Mouse (Mus musculus) ES-Bruce4 (cell line): Measurements from ENCODE around the gene Phf11b. TPM values are rescaled to one million over a fixed set of nuclear protein-coding genes. Genes with fewer than 3 reads are reported as not detected.
"Not testable (repeated sequence)": the region's sequence is repeated elsewhere in the genome, so short reads cannot be mapped to it uniquely, and the experiment has no call there.

ENCODE experiments used
- H3K27ac ChIP-seq: 2 replicates; pipeline ENCODE4 v1.5.1; 2012; ENCODE audit warnings: low read length, inconsistent platforms; ENCODE audit not compliant: insufficient read depth
- H3K27me3 ChIP-seq: 2 replicates; pipeline ENCODE4 v1.6.1; 2012; ENCODE audit warnings: mild to moderate bottlenecking, low read length, inconsistent platforms; ENCODE audit not compliant: control insufficient read depth, poor library complexity, insufficient read depth, severe bottlenecking
- H3K36me3 ChIP-seq: 2 replicates; pipeline ENCODE4 v1.6.1; 2012; ENCODE audit warnings: inconsistent platforms, mild to moderate bottlenecking, low read length, moderate library complexity; ENCODE audit not compliant: control insufficient read depth, poor library complexity, insufficient read depth, severe bottlenecking
- H3K4me1 ChIP-seq: one replicate; pipeline ENCODE4 v1.8.1; 2011; ENCODE audit warnings: low read length; ENCODE audit not compliant: control insufficient read depth, insufficient read depth
- H3K4me3 ChIP-seq: 2 replicates; pipeline ENCODE4 v1.5.1; 2011; ENCODE audit warnings: low read depth, mild to moderate bottlenecking, low read length
- H3K9ac ChIP-seq: 2 replicates; pipeline ENCODE4 v1.6.1; 2012; ENCODE audit warnings: low read depth, mild to moderate bottlenecking, inconsistent platforms; ENCODE audit not compliant: poor library complexity, severe bottlenecking
- H3K9me3 ChIP-seq: replicated peaks from 2 replicates; pipeline ENCODE4 v1.6.1; 2012; ENCODE audit warnings: mild to moderate bottlenecking, low read length, inconsistent platforms; ENCODE audit not compliant: control insufficient read depth, poor library complexity, insufficient read depth, severe bottlenecking
- CTCF ChIP-seq: IDR thresholded peaks from one replicate; pipeline ENCODE4 v1.8.1; 2011; ENCODE audit warnings: low read depth, low read length
- EP300 ChIP-seq: IDR thresholded peaks from 2 replicates; pipeline ENCODE4 v1.6.1; 2011; ENCODE audit warnings: low read depth, low read length; ENCODE audit not compliant: insufficient read depth
- POLR2A ChIP-seq: IDR thresholded peaks from one replicate; pipeline ENCODE4 v1.8.1; 2011; ENCODE audit warnings: low read length; ENCODE audit not compliant: insufficient read depth
- polyA plus RNA-seq: library from polyadenylated mRNA; stranded (reverse); fragments of >200 nt; gene quantifications from 2 replicates; pipeline ENCODE4 v1.2.4, GENCODE M21; 2011; ENCODE audit warnings: low read depth; ENCODE audit not compliant: missing spikeins, insufficient read depth, insufficient read length

Gene Phf11b
- 0.52 TPM in 1 of 2 replicates, not detected in the other for polyA plus RNA-seq

GRCm38 (mm10) chr14:59341189-59341588 is at the start of gene Phf11b:
Gene Phf11b (minus strand): TSS chr14:59341351.
- H3K27me3 ChIP-seq, H3K9me3 ChIP-seq, H3K4me3 ChIP-seq, H3K4me1 ChIP-seq, H3K9ac ChIP-seq, H3K27ac ChIP-seq, H3K36me3 ChIP-seq: not testable (repeated sequence)

- H3K4me3 ChIP-seq, H3K4me1 ChIP-seq, H3K9ac ChIP-seq, H3K9me3 ChIP-seq, H3K36me3 ChIP-seq, H3K27me3 ChIP-seq, H3K27ac ChIP-seq: not testable (repeated sequence)
Observed at GRCm38 (mm10) chr14:59390181-59390580, 49.0 kb upstream of the Phf11b start.

GRCm38 (mm10) chr14:59389532-59389931 is 48.4 kb upstream of the Phf11b start:
- Histone ChIP-seq H3K27ac (no peak overlapping the region), H3K27me3 (no peaks in the 10 kb centered on the region), H3K4me1 (no peaks in the 10 kb centered on the region), H3K4me3 (no peak overlapping the region), H3K9me3 (no peaks in the 10 kb centered on the region), H3K36me3 (no peaks in the 10 kb centered on the region), H3K9ac (no peak overlapping the region)
- no peak for TF ChIP-seq CTCF
- no peak for TF ChIP-seq EP300

- Histone ChIP-seq H3K27me3 (no peaks in the 10 kb centered on the region), H3K4me1 (peaks cover 4% of the 10 kb centered on the region), H3K9me3 (peaks cover 16% of the 10 kb centered on the region), H3K4me3 (peak overlapping the region; percentile 42), H3K9ac (0 out of 2 replicates have a peak overlapping the region, but pooled peaks have one; percentile 8), H3K36me3 (no peaks in the 10 kb centered on the region), H3K27ac (peak overlapping the region; percentile 70)
- TF ChIP-seq POLR2A = no peak
- TF ChIP-seq EP300 = 0 out of 2 replicates have a peak, but pooled peaks have one; percentile 21
Observed at GRCm38 (mm10) chr14:59370348-59371068, 29.4 kb upstream of the Phf11b start.

GRCm38 (mm10) chr14:59366386-59367105 is 25.4 kb upstream of the Phf11b start:
- peak overlapping the region; percentile 79 for H3K27ac ChIP-seq
- H3K27me3 ChIP-seq = no peaks in the 10 kb centered on the region
- H3K4me3 ChIP-seq = no peak overlapping the region
- H3K9me3 ChIP-seq = peaks cover 2% of the 10 kb centered on the region; the same call in 1 of the 2 replicates
- H3K36me3 ChIP-seq = no peaks in the 10 kb centered on the region
- peaks cover 2% of the 10 kb centered on the region for H3K4me1 ChIP-seq
- H3K9ac ChIP-seq = no peak overlapping the region
- TF ChIP-seq CTCF (no peak), POLR2A (no peak), EP300 (no peak)

- H3K27ac ChIP-seq = peak within 1 kb of the TSS; percentile 79
- peaks cover 2% of the 10 kb centered on the region for H3K4me1 ChIP-seq
- H3K9me3 ChIP-seq = no peaks in the 10 kb centered on the region
- no peak within 1 kb of the TSS for H3K4me3 ChIP-seq
- no peak for TF ChIP-seq POLR2A
- no peak for TF ChIP-seq EP300
- peak; percentile 3 for TF ChIP-seq CTCF
- H3K36me3 ChIP-seq = no peaks in the 10 kb centered on the region
- no peaks in the 10 kb centered on the region for H3K27me3 ChIP-seq
- no peak within 1 kb of the TSS for H3K9ac ChIP-seq
Observed at GRCm38 (mm10) chr14:59365244-59365644, 24.1 kb upstream of the Phf11b start, which contains the start of gene Phf11d. Gene Phf11d (minus strand): TSS chr14:59365470.
